Mouse (Mus musculus): Measurements from ENCODE around the gene Acvr1c. TPM values are rescaled to one million over a fixed set of nuclear protein-coding genes. Genes with fewer than 3 reads are reported as not detected.

Gene Acvr1c
- 0.40 and 1.2 TPM in 2 replicates for polyA plus RNA-seq (2015; fragmentation: Nextera tagmentation; extraction: Ambion mirVana)

DNA sequence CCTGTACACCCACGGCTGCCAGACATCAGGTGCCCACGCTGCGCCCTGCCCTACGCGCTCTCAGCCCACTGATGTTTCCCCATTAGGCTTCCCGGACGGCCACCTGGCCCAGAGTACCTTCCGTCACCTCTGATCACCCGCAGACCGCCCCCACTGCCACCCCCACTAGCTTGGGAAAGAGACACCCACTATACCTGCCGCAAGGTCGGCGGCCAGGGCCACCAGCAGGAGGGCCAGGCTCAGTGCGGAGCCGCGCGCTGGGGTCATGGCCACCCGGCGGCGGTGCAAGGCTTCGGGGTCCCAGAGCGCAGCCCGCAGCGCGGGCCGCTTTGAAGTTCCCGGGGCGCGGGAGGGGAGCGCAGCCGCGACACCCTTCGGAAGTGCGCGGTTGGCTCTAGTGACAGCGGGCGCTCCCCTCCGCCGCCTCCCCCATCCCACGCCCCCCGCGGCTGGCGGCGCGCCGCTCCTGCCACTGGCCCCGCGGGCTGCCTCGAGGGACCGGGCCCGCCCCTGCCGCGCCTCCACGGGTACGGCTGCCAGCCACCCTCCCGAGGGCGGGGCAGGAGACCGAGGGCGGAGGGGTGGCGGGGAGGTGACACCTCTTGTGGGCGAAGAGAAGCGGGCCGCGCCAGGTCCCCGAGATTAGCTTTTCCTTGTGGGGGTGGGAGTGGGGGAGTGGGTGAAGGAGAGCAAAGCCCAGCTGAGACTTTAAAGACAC, at the start of gene Acvr1c:
TSS of gene Acvr1c (minus strand) at position 482 of the 718 bp plus-strand sequence.
- H3K9me3 ChIP-seq = no peaks in the 10 kb centered on the region
- no peaks in the 10 kb centered on the region for H3K36me3 ChIP-seq
- H3K4me1 ChIP-seq (replicated peaks) = peaks cover 15% of the 10 kb centered on the region
- ATAC-seq (ENCODE audit: low read depth) = peak; percentile 85
- peak within 1 kb of the TSS; percentile 100 for H3K4me2 ChIP-seq
- under 1% methylated on average over 63 of the region's 65 CpGs for WGBS
- H3K27ac ChIP-seq (replicated peaks) = no peak within 1 kb of the TSS
- H3K9ac ChIP-seq = peak within 1 kb of the TSS; percentile 68
- H3K27me3 ChIP-seq = peaks cover 42% of the 10 kb centered on the region
- peak within 1 kb of the TSS; percentile 59 for H3K4me3 ChIP-seq

DNA sequence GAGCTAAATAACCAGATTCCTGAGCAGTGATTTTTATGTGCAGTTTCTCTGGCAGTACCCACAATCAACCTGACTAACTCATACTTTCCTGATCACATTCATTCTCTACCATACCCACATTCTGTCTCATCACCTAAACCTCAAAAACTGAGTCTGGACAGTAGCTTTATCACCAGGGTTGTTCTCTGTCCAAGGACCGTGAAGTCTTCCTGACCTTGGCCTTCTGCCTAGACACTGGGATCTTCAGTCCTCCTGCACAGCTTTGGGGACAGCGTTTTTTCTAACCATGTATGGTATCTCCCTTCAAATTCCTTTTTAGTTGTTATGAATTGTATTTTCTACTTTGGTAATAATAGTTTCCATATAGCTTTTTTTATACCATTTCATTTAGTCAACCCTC, 45.8 kb upstream of the Acvr1c start:
- ATAC-seq (ENCODE audit: low read depth) = no peak
- no peaks in the 10 kb centered on the region for H3K4me1 ChIP-seq (replicated peaks)
- H3K4me2 ChIP-seq = no peak overlapping the region
- WGBS = 94% methylated on average over 2 of the region's 2 CpGs
- H3K36me3 ChIP-seq = no peaks in the 10 kb centered on the region
- no peaks in the 10 kb centered on the region for H3K27me3 ChIP-seq
- no peak overlapping the region for H3K27ac ChIP-seq (replicated peaks)
- peaks cover 6% of the 10 kb centered on the region for H3K9me3 ChIP-seq
- no peak overlapping the region for H3K9ac ChIP-seq
- no peak overlapping the region for H3K4me3 ChIP-seq

DNA sequence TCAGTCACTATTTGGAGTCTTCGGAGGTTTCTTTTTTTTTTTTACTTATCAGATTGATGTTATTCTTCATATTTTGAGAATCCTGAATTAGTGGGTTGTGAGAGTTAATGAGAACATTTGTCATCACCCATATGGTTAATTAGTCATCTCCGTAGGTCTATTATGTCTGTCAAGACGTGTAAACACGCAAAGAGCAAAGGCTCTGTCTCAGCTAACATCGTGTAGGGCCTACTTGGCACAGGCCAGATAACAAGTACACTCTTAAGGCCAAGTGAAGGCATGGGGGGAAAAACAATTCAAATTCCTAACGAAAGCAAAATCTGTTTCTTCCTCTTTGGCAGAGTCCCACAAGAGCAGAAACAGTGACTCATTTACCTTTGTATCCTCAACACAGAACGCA, 30.9 kb upstream of the Acvr1c start:
- Histone ChIP-seq H3K4me2 (no peak overlapping the region), H3K4me1 (replicated peaks) (no peaks in the 10 kb centered on the region), H3K27me3 (no peaks in the 10 kb centered on the region), H3K9me3 (no peaks in the 10 kb centered on the region), H3K27ac (replicated peaks) (no peak overlapping the region), H3K36me3 (no peaks in the 10 kb centered on the region), H3K9ac (no peak overlapping the region), H3K4me3 (no peak overlapping the region)
- ATAC-seq (ENCODE audit: low read depth) = no peak
- WGBS = 85% methylated on average over 7 of the region's 7 CpGs

DNA sequence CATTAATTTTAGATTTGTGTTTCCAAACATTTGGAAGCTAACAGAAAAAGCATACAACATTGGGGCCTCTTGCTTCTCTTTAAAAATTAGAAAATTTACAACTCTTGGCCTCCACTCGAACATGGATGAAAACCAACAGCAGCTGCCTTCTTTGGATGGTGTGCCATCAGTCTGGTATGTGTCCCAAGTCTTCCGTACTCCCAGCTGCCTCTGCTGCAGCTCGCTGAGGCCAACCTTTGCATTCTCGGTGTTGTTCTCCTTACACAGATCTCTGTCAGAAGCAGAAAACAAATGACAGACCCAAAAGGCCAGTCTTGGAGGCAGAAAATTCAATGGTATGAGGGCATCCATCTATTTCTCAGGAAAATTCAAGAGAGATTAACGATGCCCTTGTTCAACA, 22.3 kb upstream of the Acvr1c start:
- no peaks in the 10 kb centered on the region for H3K27me3 ChIP-seq

DNA sequence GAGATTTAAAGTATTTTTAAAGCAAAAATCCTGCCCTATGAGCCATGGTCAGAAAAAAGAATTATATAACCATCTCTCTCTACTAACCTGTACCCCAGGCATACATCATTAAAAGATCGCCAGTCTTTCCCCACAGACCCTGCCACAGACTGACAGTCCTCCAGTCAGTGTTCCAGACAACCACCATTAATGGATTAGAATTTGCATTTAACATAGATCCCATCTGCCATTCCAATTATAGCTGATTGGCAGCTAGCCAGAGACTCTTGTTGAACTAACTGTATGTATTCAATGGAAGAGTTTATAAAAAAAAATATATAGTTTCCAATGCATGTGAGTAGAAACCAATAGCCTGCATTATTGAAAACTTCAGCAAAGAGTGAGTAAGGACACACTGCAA, 21.8 kb upstream of the Acvr1c start:
- Histone ChIP-seq H3K27ac (replicated peaks) (no peak overlapping the region), H3K27me3 (no peaks in the 10 kb centered on the region), H3K9ac (no peak overlapping the region), H3K4me1 (replicated peaks) (no peaks in the 10 kb centered on the region), H3K36me3 (0 out of 2 replicates have a peak, but pooled peaks cover 3% of the 10 kb centered on the region), H3K4me2 (no peak overlapping the region), H3K4me3 (no peak overlapping the region), H3K9me3 (no peaks in the 10 kb centered on the region; the same call in 1 of the 2 replicates)
- WGBS = 58% methylated on average over 1 of the region's 1 CpGs
- no peak; the same call in 1 of the 2 replicates for ATAC-seq (ENCODE audit: low read depth)

More for the DNA sequence above, 22.3 kb upstream of the Acvr1c start:
- no peaks in the 10 kb centered on the region for H3K36me3 ChIP-seq
- no peak overlapping the region for H3K4me2 ChIP-seq
- WGBS = 62% methylated on average over 5 of the region's 5 CpGs
- H3K9me3 ChIP-seq = no peaks in the 10 kb centered on the region; the same call in 1 of the 2 replicates
- no peaks in the 10 kb centered on the region for H3K4me1 ChIP-seq (replicated peaks)
- H3K4me3 ChIP-seq = no peak overlapping the region
- no peak for ATAC-seq (ENCODE audit: low read depth)
- H3K9ac ChIP-seq = no peak overlapping the region
- H3K27ac ChIP-seq (replicated peaks) = no peak overlapping the region

DNA sequence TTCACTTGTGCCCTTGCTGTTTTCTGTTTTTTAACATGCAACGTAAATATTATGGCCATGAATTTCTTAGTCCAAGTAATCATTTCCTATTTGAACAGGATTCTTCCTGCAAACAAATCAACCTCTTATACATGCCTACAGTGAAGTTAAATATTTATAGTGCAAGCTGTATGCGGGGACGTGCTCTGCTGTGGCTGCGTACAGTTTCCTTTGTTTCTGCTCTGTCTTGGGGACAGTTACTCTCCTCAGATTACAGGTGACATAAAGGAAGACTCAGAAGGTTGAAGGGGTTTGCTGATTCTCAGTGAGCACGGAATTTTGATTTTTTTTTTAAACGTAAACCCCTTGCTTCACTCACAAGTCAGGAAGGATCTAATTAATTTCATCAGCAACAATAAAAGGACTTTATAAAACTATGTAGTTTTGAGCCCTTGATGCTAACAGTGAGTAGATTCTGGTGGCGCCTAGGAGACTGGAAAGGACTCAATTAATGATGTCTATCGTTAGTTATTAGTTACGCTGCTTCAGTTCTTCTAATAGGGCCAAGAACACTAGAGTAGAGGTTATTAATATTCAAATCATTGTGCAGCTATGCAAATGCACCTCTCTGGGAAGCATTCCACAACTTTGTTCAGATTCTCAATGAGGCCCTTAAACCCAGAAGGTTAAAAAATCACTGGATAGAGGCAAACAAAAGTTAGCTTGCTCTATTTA, 19.9 kb upstream of the Acvr1c start:
- WGBS = 56% methylated on average over 9 of the region's 9 CpGs

DNA sequence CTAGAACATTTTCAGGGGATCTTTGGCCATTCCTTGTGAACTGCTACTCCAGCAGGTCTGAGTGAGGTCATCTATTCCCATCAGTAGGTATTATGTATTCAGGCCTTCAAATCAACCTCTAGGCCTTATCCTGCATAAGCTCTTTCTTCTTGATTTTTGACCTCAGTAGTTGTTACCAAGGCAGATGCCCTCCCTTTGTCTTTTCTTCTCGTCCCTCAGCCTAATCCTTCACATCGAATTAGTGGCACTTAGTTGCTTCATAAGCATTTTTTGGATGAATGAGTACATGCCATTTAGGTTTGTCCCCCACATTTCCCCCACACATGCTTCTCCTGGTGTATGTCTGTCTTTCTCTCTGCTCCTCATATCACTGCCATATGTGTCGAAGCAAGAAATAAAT, 8.5 kb upstream of the Acvr1c start:
- WGBS = 79% methylated on average over 3 of the region's 3 CpGs
- H3K4me3 ChIP-seq = no peak overlapping the region
- no peak overlapping the region for H3K9ac ChIP-seq
- no peaks in the 10 kb centered on the region for H3K27me3 ChIP-seq
- no peaks in the 10 kb centered on the region for H3K9me3 ChIP-seq
- H3K36me3 ChIP-seq = no peaks in the 10 kb centered on the region
- no peak overlapping the region for H3K27ac ChIP-seq (replicated peaks)
- no peak for ATAC-seq (ENCODE audit: low read depth)
- H3K4me2 ChIP-seq = no peak overlapping the region
- H3K4me1 ChIP-seq (replicated peaks) = no peaks in the 10 kb centered on the region

More for the DNA sequence above, 19.9 kb upstream of the Acvr1c start:
- Histone ChIP-seq H3K27me3 (no peaks in the 10 kb centered on the region), H3K4me1 (replicated peaks) (no peaks in the 10 kb centered on the region), H3K4me3 (no peak overlapping the region), H3K36me3 (0 out of 2 replicates have a peak, but pooled peaks cover 3% of the 10 kb centered on the region), H3K27ac (replicated peaks) (no peak overlapping the region), H3K9ac (no peak overlapping the region), H3K4me2 (no peak overlapping the region), H3K9me3 (no peaks in the 10 kb centered on the region; the same call in 1 of the 2 replicates)
- no peak for ATAC-seq (ENCODE audit: low read depth)

DNA sequence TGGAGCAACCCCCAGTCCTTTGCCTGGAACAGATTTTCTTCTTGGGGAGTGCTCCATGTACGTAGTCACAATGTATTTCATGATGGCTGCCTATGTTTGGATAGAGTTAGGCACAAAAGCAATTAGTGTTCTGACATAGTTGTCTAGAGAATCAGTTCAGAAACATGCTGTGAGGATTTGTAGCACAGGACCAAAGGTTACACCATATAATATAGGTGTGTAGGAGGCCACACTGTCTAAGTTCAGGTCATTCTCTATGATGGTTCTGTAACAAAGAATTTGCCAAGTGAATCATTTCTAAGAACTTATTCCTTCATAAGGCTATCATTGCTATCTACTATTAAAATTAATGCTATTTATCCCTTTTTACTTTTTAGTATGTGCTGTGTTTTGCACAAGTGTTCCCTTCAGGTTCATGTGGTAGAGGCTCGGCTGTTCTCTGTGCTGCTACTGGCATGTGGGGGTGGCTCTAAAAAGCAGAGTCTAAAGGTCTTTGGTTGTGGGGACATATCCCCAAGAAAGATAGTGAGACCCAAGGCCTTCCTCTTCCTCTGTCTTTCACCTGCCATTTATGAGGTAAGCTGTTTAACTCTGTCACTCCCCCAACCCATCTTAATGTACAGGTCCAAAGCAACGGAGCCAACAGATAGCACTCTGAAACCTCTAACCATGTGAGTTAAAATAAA, 3.8 kb upstream of the Acvr1c start:
- Histone ChIP-seq H3K27me3 (peaks cover 23% of the 10 kb centered on the region), H3K36me3 (no peaks in the 10 kb centered on the region), H3K9ac (no peak overlapping the region), H3K9me3 (no peaks in the 10 kb centered on the region), H3K27ac (replicated peaks) (no peak overlapping the region), H3K4me3 (no peak overlapping the region), H3K4me2 (no peak overlapping the region), H3K4me1 (replicated peaks) (peaks cover 15% of the 10 kb centered on the region)
- WGBS = 94% methylated on average over 3 of the region's 3 CpGs
- no peak for ATAC-seq (ENCODE audit: low read depth)

DNA sequence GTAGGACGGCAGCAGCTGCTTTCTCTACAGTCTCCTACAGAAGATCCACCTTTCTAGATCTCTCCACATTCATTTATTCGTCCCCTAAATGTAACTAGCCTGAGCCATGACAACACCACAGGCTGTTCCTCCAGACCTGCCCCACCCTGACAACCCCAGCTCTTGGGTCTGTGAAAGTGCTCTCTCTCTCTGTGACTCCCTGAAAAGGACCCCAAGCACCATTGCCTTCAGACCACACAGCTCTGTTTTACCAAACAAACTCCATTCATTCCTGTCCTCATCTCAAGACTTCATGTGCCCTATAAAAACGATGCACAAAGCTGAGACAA, 401 bp upstream of the Acvr1c start:
- Histone ChIP-seq H3K4me3 (peak overlapping the region; percentile 59), H3K27me3 (peaks cover 42% of the 10 kb centered on the region), H3K27ac (replicated peaks) (no peak overlapping the region), H3K9me3 (no peaks in the 10 kb centered on the region), H3K4me2 (peak overlapping the region; percentile 100), H3K9ac (peak overlapping the region; percentile 68; the same call in 1 of the 2 replicates), H3K4me1 (replicated peaks) (peaks cover 15% of the 10 kb centered on the region), H3K36me3 (no peaks in the 10 kb centered on the region)
- WGBS = 12% methylated on average over 3 of the region's 3 CpGs
- no peak for ATAC-seq (ENCODE audit: low read depth)

DNA sequence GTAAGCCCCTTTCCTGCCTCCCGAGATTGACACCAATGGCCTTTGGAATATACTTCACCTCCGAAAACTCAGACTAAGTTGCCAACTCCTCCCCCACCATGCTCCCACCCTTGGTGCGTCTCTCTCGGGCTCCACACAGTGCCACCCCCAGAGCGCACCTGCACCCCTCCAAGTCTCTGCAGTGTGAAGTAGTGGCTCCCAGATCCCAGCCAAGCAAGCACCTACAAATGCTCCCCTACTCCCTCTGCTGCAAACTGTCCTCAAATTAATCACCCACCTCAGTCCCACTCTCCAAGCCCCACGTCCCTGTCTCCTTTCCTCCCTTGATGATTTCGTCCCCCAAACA, 654 bp downstream of the Acvr1c start:
- Histone ChIP-seq H3K27me3 (peaks cover 42% of the 10 kb centered on the region), H3K36me3 (no peaks in the 10 kb centered on the region), H3K9ac (peak overlapping the region; percentile 68), H3K27ac (replicated peaks) (no peak overlapping the region), H3K4me2 (peak overlapping the region; percentile 100), H3K4me3 (peak overlapping the region; percentile 59), H3K9me3 (no peaks in the 10 kb centered on the region), H3K4me1 (replicated peaks) (peaks cover 15% of the 10 kb centered on the region)
- WGBS = under 1% methylated on average over 7 of the region's 7 CpGs
- ATAC-seq (ENCODE audit: low read depth) = peak; percentile 73

DNA sequence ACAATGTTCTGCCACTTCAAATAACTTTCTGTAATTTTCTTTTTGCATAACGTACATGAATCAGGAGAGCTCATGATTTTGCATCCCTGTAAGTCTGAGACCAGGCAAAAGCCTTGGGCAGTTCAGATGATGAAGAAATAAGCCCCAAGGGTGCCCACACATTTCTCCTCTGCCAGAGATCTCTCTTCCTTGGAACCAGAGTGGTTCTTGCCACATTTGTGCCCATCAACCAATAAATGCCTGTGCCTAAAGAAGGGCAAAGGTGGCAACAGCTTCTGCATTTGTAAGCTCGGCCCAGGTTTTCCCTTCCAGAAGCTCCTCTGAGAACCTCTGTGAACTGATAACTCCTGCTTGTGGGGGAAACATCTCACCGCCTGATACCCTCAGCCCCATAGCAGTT, 3.3 kb downstream of the Acvr1c start:
- no peak overlapping the region for H3K27ac ChIP-seq (replicated peaks)
- H3K9ac ChIP-seq = no peak overlapping the region
- 89% methylated on average over 3 of the region's 3 CpGs for WGBS
- no peak for ATAC-seq (ENCODE audit: low read depth)
- H3K27me3 ChIP-seq = peaks cover 42% of the 10 kb centered on the region
- H3K4me1 ChIP-seq (replicated peaks) = peaks cover 15% of the 10 kb centered on the region
- H3K4me2 ChIP-seq = no peak overlapping the region
- no peaks in the 10 kb centered on the region for H3K9me3 ChIP-seq
- H3K36me3 ChIP-seq = no peaks in the 10 kb centered on the region
- no peak overlapping the region for H3K4me3 ChIP-seq

DNA sequence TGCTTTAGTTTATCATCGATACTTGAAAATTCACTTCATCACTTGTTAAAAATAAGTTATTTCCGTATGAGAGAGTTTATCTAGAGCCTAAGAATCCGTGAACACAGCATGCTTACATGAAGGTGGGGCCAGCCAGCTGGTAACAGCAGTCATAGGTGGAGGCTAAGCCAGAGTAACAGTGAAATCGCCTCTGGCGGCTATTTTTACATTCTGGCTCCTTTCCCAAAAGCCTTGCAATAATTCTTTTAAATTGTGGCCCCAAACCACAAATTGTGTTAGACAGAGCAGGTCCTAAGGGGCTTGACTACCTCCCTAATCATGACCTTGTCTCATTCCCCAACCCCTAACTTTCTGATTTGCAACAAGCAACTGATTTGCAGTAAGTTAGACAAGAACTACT, 4.8 kb downstream of the Acvr1c start:
- H3K4me2 ChIP-seq = no peak overlapping the region
- WGBS = 74% methylated on average over 5 of the region's 5 CpGs
- no peak overlapping the region for H3K9ac ChIP-seq
- peaks cover 13% of the 10 kb centered on the region for H3K4me1 ChIP-seq (replicated peaks)
- peaks cover 31% of the 10 kb centered on the region for H3K27me3 ChIP-seq
- H3K36me3 ChIP-seq = no peaks in the 10 kb centered on the region
- no peak overlapping the region for H3K4me3 ChIP-seq
- H3K27ac ChIP-seq (replicated peaks) = no peak overlapping the region
- no peak for ATAC-seq (ENCODE audit: low read depth)
- no peaks in the 10 kb centered on the region for H3K9me3 ChIP-seq

Data from neural tube, embryonic 13.5 days (tissue).